Mouse (Mus musculus): ENCODE measurements at regions not wholly inside any gene's neighbourhood (a gene's known extent, or its start where the extent isn't known, plus 50 kb on each side); places are given as distances from the start of the nearest gene placed in this dataset.

DNA sequence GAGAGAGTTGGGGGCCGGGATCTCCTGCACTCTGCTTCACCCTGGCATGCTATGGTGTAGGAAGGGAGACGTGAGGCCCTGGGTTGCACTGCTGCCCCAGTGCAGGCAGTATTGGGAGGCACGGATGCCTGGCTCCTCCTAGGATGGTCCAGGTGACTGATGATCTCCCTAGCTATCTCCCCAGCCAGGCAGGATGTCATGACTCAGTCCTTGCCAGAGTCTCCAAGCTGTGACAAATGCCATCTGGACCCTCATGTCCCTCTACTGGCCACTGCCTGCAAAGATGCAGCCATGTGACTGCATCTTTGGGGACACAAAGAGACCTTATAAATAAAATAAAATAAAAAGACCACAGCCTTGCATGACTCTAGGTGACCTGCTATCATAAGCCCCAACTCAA is 181.6 kb downstream of the Mroh4 start:
- no peak for DNase-seq (ENCODE audit: extremely low read depth, low read depth, low spot score)
- H3K36me3 ChIP-seq (ENCODE audit: control insufficient read depth, insufficient read depth, low read length) = no peaks in the 10 kb centered on the region
- H3K27me3 ChIP-seq (ENCODE audit: control insufficient read depth, insufficient read depth, low read length) = no peaks in the 10 kb centered on the region; the same call in 1 of the 2 replicates
- 58% methylated on average over 3 of the region's 3 CpGs for WGBS
- no peak overlapping the region for H3K4me3 ChIP-seq (ENCODE audit: insufficient read depth, low read depth, low read length)
- no peaks in the 10 kb centered on the region for H3K4me1 ChIP-seq (ENCODE audit: control insufficient read depth, insufficient read depth, low read length)
- H3K9ac ChIP-seq (ENCODE audit: low read depth, low read length) = no peak overlapping the region
- no peak overlapping the region for H3K27ac ChIP-seq (replicated peaks; ENCODE audit: insufficient read depth, low read depth, low read length)
- no peak for TF ChIP-seq CTCF (IDR thresholded peaks at IDR 0.05; ENCODE audit: low read depth, low read length)
- TF ChIP-seq POLR2A (IDR thresholded peaks at IDR 0.05; ENCODE audit: extremely low read depth, insufficient read depth, low read length) = no peak
- H3K79me2 ChIP-seq (ENCODE audit: control insufficient read depth, insufficient read depth, low read length) = no peaks in the 10 kb centered on the region

DNA sequence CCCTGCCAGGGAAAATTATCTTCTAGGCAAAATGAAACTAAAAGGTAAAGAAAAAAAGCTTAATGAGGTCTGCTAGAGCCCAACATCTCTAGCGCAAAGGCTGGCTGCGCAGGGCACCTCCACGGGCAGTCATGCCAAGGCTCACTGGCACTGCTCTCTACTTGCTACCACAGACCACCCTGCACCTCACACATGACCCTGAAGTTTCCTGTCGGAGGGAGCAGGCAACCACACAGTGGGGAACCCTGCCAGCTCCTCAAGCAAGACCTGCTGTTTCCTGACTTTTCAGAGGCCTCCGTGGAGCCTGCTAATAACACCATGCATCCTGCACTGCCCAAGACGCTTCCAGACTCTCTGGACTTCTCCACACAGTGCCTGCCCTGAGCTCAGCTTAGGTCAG is 182.3 kb downstream of the Mroh4 start:
- WGBS = 66% methylated on average over 6 of the region's 6 CpGs
- Histone ChIP-seq H3K4me1 (ENCODE audit: control insufficient read depth, insufficient read depth, low read length) (no peaks in the 10 kb centered on the region), H3K79me2 (ENCODE audit: control insufficient read depth, insufficient read depth, low read length) (no peaks in the 10 kb centered on the region), H3K27ac (replicated peaks; ENCODE audit: insufficient read depth, low read depth, low read length) (no peak overlapping the region), H3K4me3 (ENCODE audit: insufficient read depth, low read depth, low read length) (no peak overlapping the region), H3K27me3 (ENCODE audit: control insufficient read depth, insufficient read depth, low read length) (no peaks in the 10 kb centered on the region; the same call in 1 of the 2 replicates), H3K36me3 (ENCODE audit: control insufficient read depth, insufficient read depth, low read length) (no peaks in the 10 kb centered on the region), H3K9ac (ENCODE audit: low read depth, low read length) (no peak overlapping the region)
- TF ChIP-seq CTCF (IDR thresholded peaks at IDR 0.05; ENCODE audit: low read depth, low read length) (no peak), POLR2A (IDR thresholded peaks at IDR 0.05; ENCODE audit: extremely low read depth, insufficient read depth, low read length) (no peak)
- DNase-seq (ENCODE audit: extremely low read depth, low read depth, low spot score) = no peak

DNA sequence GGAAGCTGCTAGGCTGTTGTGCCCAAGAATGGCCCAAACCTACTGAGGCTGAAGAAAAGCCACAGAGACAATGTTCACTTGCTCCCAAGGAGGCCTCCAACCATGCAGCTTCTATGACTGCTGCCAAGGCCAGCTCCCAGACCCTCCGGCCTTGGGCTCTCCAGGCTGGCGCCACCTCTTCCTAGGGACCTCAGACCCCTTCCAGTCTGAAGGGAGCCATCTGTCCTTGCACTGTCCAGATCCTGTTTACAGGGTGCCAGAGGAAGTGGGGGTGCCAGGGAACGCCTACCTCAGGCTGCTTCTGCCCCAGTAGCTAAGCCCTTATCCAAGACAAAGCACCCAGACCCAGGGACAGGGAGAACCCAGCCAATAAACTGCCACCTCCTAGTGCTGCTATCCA is 183.7 kb downstream of the Mroh4 start:
- 90% methylated on average over 3 of the region's 3 CpGs for WGBS
- H3K79me2 ChIP-seq (ENCODE audit: control insufficient read depth, insufficient read depth, low read length) = no peaks in the 10 kb centered on the region
- H3K4me3 ChIP-seq (ENCODE audit: insufficient read depth, low read depth, low read length) = no peak overlapping the region
- TF ChIP-seq POLR2A (IDR thresholded peaks at IDR 0.05; ENCODE audit: extremely low read depth, insufficient read depth, low read length) (no peak), CTCF (IDR thresholded peaks at IDR 0.05; ENCODE audit: low read depth, low read length) (no peak)
- H3K27me3 ChIP-seq (ENCODE audit: control insufficient read depth, insufficient read depth, low read length) = no peaks in the 10 kb centered on the region; the same call in 1 of the 2 replicates
- H3K27ac ChIP-seq (replicated peaks; ENCODE audit: insufficient read depth, low read depth, low read length) = no peak overlapping the region
- H3K4me1 ChIP-seq (ENCODE audit: control insufficient read depth, insufficient read depth, low read length) = no peaks in the 10 kb centered on the region
- H3K36me3 ChIP-seq (ENCODE audit: control insufficient read depth, insufficient read depth, low read length) = no peaks in the 10 kb centered on the region
- no peak overlapping the region for H3K9ac ChIP-seq (ENCODE audit: low read depth, low read length)
- DNase-seq (ENCODE audit: extremely low read depth, low read depth, low spot score) = no peak

DNA sequence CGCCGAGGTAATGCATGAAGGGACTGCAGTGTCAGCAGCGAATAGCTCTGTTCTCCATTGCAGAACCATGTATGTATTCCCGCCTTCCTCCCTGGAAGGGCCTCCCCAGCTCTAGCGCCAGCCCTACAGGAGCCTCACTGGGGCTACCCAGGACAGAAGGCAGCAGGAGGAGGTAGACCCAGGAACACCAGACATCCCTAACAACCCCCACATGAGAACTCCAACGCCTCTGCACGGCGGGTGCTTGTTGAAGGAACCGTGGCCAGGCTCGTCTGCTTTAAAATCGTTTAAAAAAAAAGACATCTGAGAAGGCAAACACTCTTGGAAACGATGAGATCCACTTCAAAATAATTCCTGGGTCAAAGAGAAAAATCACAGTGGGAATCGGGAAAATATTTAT is 194.3 kb downstream of the Mroh4 start:
- 76% methylated on average over 13 of the region's 13 CpGs for whole genome bisulfite sequencing
- Histone ChIP-seq H3K36me3 (ENCODE audit: control insufficient read depth, insufficient read depth, low read length) (no peaks in the 10 kb centered on the region), H3K27ac (replicated peaks; ENCODE audit: insufficient read depth, low read depth, low read length) (no peak overlapping the region), H3K4me3 (ENCODE audit: insufficient read depth, low read depth, low read length) (no peak overlapping the region), H3K79me2 (ENCODE audit: control insufficient read depth, insufficient read depth, low read length) (no peaks in the 10 kb centered on the region), H3K9ac (ENCODE audit: low read depth, low read length) (no peak overlapping the region), H3K27me3 (ENCODE audit: control insufficient read depth, insufficient read depth, low read length) (no peaks in the 10 kb centered on the region), H3K4me1 (ENCODE audit: control insufficient read depth, insufficient read depth, low read length) (no peaks in the 10 kb centered on the region)
- DNase-seq (ENCODE audit: extremely low read depth, low read depth, low spot score) = no peak
- TF ChIP-seq POLR2A (IDR thresholded peaks at IDR 0.05; ENCODE audit: extremely low read depth, insufficient read depth, low read length) = no peak

DNA sequence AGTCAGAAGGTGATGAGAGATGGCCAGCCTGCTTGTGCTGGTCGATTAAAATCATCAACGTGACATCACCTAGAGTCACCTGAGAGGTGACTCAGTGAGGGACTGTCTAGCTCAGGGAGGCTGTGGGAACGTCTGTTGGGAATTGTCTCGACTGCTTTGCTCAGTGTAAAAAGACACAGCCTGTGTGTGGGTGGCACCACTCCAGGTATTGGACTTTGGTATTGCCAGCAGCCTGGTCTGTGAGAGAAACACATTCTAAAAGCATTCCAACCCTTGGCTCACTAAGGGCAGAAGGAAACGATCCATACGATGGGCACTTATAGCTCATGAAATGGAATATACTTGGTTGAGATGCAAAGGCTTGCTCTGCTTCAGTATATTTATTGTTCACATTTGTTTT is 209.2 kb downstream of the Mroh4 start:
- TF ChIP-seq CTCF (IDR thresholded peaks at IDR 0.05; ENCODE audit: low read depth, low read length) (no peak), POLR2A (IDR thresholded peaks at IDR 0.05; ENCODE audit: extremely low read depth, insufficient read depth, low read length) (no peak)
- Histone ChIP-seq H3K27me3 (ENCODE audit: control insufficient read depth, insufficient read depth, low read length) (no peaks in the 10 kb centered on the region), H3K27ac (replicated peaks; ENCODE audit: insufficient read depth, low read depth, low read length) (no peak overlapping the region), H3K36me3 (ENCODE audit: control insufficient read depth, insufficient read depth, low read length) (no peaks in the 10 kb centered on the region), H3K79me2 (ENCODE audit: control insufficient read depth, insufficient read depth, low read length) (no peaks in the 10 kb centered on the region), H3K4me1 (ENCODE audit: control insufficient read depth, insufficient read depth, low read length) (no peaks in the 10 kb centered on the region), H3K4me3 (ENCODE audit: insufficient read depth, low read depth, low read length) (no peak overlapping the region), H3K9ac (ENCODE audit: low read depth, low read length) (no peak overlapping the region)
- WGBS = 69% methylated on average over 6 of the region's 6 CpGs
- no peak for DNase-seq (ENCODE audit: extremely low read depth, low read depth, low spot score)

DNA sequence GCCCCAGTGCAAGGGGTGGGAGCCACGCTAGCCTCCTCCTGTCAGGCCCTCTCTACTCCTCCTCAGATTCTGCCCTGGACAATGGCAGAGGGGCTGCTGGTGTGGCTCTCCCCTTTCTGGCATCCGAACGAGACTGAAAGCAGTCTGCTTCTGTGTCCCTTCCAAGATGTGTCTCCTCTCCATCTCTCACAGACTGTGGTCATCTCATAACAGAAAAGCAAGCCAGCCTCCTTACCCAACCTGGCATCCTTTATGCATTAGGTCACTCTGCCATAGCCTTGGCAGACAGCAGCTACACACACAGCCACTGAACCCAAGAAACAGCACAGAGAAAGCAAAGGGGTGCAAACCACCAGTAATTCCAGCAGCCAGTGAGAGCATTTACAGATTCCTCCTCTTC is 213.2 kb downstream of the Mroh4 start:
- DNase-seq (ENCODE audit: extremely low read depth, low read depth, low spot score) = no peak
- no peaks in the 10 kb centered on the region for H3K79me2 ChIP-seq (ENCODE audit: control insufficient read depth, insufficient read depth, low read length)
- H3K27ac ChIP-seq (replicated peaks; ENCODE audit: insufficient read depth, low read depth, low read length) = no peak overlapping the region
- no peak for TF ChIP-seq CTCF (IDR thresholded peaks at IDR 0.05; ENCODE audit: low read depth, low read length)
- TF ChIP-seq POLR2A (IDR thresholded peaks at IDR 0.05; ENCODE audit: extremely low read depth, insufficient read depth, low read length) = no peak
- no peak overlapping the region for H3K4me3 ChIP-seq (ENCODE audit: insufficient read depth, low read depth, low read length)
- no peaks in the 10 kb centered on the region for H3K36me3 ChIP-seq (ENCODE audit: control insufficient read depth, insufficient read depth, low read length)
- 66% methylated on average over 3 of the region's 3 CpGs for WGBS
- H3K9ac ChIP-seq (ENCODE audit: low read depth, low read length) = no peak overlapping the region
- H3K27me3 ChIP-seq (ENCODE audit: control insufficient read depth, insufficient read depth, low read length) = no peaks in the 10 kb centered on the region
- no peaks in the 10 kb centered on the region for H3K4me1 ChIP-seq (ENCODE audit: control insufficient read depth, insufficient read depth, low read length)
